Mouse (Mus musculus): ENCODE measurements around the gene Slc2a4. TPM values are rescaled to one million over a fixed set of nuclear protein-coding genes. Genes with fewer than 3 reads are reported as not detected.
"Not testable (repeated sequence)": the region's sequence is repeated elsewhere in the genome, so short reads cannot be mapped to it uniquely, and the experiment has no call there.

Gene Slc2a4
- total RNA-seq, 4 experiments from 2014 or later, result 435 to 503 (median 470) TPM

DNA sequence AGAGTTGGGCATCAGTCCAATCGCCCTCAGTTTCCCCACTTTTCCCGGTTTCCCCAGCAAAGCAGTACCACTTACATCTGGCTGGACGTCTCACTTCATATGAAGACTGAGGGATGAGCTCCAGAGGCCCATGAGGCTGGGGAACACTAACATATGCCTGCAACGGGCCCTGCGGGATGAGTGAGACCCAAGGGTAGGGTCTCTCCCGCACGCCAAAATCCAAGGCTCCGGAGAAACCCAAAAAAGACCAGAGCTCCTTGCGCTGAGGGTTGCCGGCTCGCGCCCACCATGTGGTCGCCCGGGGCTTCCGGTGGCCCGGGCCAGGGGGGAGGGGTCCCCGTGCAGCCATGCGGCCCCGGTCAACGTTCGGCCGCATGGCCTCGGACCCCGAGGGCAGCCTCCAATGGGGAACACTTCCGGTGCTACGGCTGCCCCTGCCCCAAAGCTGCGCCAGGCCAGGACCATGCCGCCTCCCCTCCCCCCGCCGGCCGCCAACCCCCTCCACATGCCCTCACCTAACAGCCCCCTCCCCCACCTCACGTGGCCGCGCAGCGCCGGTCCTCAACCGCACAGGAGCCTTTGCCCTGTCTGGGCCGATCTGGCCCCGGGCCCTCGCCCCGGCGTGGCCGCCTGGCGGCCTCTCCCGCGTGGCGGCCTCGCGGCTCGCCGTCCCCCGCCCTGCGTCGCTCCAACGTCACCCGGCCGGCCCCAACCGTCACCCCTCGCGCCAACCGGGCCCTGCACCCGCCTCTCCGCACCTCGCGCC, 27.5 kb downstream of the Slc2a4 start:
- no peak for DNase-seq (ENCODE audit: low spot score)

DNA sequence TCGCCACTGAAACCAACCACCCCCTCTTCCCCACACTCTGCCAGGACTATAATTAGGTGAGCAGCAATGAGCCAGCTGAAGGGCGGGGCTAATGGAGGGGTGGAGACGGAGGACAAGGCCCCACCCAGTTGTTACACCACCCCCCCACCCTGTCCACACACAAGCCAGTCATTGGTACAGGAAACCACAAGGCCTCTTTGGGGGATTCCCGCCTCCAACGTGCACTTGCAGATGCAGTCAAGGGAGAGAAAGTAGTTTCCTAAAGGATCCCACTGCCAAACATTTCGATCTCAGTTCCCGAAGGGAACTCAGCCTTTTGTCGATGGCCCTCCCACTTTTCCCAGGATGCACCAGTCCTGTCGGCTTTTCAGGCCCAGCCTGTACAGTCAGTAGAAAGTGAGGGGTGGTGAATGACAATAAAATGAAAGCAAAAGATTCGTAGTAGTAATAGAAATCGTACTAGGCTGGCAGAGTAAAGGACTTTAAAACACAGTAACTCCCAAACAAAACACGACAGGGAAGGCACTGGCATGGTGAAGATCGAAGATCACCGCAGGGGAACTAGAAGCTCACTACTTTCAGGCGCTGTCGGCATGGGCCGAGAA, 28.2 kb downstream of the Slc2a4 start:
- peak; percentile 85 for DNase-seq (ENCODE audit: low spot score)

DNA sequence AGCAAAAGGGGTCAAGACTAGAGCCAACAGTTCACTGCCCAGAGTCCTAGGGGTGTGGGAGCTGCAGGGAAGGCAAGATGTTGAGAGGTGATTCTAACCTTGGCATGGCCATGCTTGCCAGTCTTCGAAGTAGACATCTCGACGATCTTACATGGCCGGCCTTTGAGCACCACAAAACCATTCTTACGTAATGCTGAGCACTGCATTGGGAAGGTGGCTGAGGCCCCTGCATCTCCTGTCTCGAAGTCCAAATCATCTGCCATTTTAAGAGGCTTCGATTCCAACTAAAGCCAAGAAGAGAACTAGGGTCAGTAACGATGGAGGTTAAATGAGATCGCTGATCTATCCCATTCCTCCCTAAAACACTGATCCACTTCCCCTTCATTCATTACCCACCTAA, 28.9 kb downstream of the Slc2a4 start:
- no peak for DNase-seq (ENCODE audit: low spot score)

DNA sequence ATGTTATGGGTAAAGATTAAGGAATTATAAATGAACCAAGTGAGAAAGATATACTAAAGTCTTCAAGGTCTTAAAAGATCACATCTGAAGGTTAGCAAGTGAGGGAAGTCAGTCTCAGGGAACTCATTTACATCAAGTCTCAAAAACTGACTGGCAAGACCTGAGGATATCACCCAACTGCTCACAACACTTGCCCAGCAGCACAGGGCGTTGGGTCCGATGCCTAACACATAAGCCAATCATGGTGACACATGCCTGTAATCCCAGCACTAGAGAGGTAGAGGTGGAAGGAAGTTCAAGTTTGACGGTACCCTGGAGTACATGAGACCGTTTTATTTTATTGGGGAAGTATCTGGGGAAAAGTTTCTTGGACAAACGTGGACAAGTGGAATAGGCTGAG, 29.9 kb downstream of the Slc2a4 start:
- DNase-seq (ENCODE audit: low spot score), result no peak

DNA sequence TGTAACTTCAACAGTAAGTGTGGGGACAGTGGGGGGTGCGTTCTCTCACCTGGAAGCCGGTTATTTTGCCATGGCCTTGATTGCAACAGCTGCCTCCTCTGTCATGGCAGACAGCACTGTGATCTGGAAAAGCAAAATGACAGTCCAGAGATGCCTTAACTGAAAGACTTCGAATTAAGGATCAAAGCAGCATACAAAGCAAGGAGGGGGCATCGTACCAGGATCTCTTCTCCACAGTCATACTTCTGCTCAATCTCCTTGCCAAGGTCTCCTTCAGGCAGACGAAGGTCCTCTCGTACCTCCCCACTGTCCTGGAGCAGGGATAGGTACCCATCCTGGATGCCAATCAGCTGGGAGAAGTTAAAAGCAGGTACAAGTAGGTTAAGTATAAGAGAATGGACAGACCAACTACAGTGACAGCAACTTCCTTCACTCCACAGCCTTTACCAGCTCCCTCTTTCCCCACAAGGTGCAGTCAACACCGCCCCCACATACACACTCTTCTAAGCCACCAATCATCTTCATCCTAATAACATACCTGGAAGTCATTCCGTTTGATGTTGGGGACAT, 30.5 kb downstream of the Slc2a4 start:
- no peak for DNase-seq (ENCODE audit: low spot score)

DNA sequence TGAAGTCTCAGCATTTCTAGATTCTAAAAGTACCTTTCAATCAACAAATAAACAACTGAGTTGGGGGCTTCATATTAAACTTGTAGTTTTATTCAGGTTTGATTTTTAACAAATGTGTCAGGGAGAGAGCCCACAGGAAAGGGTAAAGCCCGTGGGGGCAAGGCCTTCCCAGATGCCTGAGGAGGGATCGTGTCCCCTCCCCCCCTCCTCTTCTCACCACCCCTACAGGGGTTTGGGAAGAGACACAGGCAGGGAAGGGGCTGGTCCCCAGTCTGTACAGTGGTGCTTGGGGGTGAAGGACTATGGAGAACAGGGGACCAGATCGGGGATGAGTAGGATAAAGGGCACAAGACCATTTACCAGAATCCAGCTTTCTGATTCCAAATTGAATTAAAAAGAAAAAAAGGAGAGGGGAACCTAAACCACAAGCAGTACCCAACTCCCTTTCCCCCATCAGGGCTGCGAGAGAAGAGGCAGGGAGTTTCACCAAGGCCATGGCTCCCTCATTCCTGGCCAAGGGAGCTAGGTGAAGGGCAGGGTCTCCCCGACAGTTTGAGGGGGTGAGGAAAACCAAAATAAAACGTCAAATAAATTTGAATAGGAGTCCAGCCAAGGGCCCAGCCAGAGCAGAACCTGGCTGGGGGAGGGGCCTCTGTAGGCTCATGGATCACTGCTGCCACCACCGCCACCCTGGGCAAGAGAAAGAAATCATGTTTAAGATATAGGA, 31.2 kb downstream of the Slc2a4 start:
- DNase-seq (ENCODE audit: low spot score), result not testable (repeated sequence)

DNA sequence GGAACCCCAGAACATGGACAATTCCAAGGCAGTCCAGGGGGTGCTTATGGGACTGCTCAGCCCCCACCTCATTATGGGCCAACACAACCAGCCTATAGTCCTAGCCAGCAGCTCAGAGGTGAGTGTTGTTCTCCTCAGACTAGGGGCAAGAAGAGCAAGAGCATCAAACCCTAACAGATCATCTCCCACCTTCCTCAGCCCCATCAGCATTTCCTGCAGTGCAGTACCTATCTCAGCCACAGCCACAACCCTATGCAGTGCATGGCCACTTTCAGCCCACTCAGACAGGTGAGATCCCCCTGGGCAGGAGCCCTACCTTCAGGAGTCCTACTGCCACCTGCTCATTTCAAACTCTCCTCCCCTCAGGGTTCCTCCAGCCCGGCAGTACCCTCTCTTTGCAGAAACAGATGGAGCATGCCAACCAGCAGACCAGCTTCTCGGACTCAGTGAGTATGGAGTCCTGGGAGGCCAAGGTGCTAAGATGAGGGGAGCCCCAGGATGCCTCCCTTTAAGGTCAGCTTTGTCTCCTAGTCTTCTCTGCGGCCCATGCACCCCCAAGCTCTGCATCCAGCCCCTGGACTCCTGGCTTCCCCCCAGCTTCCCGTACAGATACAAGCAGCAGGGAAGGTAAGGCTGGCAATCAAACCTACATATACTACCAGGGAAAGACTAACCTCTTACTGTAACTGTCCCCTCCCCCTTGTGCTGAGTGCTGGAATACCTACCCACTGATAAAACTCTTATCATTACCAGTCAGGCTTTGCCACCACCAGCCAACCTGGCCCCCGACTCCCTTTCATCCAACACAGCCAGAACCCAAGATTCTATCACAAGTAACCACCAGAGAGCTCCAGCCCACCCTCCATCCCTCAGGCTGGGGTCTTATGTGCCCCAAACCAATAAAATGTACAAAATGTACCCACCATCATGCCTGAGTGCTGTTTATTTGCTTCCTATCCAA, 32.0 kb downstream of the Slc2a4 start:
- no peak for DNase-seq (ENCODE audit: low spot score)

DNA sequence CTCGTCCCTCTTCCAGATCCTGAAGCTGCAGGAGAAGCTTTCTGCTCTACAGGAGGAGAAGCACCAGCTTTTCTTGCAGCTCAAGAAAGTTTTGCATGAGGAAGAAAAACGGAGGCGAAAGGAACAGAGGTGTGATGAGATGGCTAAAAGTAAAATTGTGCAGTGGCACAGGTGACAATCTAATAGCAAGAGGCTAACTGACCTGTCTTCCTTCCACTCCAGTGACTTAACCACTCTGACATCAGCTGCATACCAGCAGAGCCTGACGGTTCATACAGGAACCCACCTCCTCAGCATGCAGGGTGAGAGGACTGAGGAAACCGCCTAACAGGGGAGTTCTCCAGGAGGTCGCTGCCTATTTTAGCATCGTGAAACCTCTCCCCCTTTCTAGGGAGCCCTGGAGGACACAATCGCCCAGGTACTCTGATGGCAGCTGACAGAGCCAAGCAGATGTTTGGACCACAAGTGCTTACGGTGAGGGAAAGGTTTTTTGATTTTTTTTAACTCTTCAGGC, 33.0 kb downstream of the Slc2a4 start:
- DNase-seq (ENCODE audit: low spot score), result no peak

DNA sequence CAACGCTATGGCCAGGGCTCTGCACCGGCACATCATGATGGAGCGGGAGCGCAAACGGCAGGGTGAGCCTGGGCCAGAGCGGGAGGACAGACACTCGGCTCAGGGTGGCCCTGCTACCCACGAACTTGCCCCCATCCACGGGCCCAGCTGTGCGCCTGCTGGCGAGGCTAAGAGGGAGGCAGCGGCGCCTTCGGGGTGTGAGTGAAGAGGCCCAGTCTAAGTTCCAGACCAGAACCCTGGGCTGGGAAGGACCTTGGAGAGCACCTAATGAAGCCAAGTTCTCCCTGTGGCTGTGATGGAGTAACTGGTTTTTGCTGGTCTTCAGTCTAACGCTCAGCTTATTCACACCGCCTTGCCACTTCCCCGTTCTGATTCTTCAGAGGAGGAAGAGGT, 33.6 kb downstream of the Slc2a4 start:
- DNase-seq (ENCODE audit: low spot score), result no peak

DNA sequence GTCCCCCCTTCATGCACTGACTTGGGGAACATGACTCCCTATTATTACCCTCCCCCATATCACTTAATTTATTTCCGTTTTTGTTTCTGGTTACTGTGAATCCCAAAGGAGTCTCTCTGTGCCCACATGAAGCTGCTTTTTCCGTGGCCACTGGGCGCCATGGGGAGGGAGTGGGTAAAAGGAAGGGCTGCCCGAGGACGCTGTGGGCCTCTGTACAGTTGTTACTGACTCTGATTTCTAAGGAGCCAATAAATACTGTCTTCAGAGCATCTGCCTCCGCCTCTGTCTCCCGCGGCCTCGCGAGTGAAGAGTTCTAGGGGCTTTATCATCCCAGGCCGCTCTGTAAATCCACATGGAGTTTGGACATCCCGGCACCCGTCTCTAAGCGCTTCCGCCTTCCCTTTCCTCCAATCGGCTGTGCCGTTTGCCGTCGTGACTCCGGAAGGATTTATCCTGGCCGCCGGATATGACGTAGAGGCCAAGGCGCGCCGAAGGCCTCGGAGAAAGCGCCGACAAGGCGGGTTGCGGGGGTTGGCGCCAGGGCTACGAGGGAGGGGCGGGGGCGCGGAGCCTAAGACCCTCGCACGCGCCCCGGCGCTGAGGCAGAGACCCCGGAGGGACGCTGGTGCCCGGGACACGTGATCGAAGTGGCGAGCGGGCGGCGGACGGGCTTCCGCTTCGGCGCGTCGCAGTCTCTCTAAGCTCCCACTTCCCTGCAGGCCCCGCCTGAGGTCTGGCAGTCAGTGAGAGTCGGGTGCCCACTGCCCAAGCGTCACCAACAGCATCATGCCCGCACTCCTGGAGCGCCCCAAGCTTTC, 34.2 kb downstream of the Slc2a4 start, which contains the start of gene Gps2:
Gps2 (plus strand) TSS at position 335 of the 818 bp plus-strand sequence.
- DNase-seq (ENCODE audit: low spot score), result peak; percentile 94

DNA sequence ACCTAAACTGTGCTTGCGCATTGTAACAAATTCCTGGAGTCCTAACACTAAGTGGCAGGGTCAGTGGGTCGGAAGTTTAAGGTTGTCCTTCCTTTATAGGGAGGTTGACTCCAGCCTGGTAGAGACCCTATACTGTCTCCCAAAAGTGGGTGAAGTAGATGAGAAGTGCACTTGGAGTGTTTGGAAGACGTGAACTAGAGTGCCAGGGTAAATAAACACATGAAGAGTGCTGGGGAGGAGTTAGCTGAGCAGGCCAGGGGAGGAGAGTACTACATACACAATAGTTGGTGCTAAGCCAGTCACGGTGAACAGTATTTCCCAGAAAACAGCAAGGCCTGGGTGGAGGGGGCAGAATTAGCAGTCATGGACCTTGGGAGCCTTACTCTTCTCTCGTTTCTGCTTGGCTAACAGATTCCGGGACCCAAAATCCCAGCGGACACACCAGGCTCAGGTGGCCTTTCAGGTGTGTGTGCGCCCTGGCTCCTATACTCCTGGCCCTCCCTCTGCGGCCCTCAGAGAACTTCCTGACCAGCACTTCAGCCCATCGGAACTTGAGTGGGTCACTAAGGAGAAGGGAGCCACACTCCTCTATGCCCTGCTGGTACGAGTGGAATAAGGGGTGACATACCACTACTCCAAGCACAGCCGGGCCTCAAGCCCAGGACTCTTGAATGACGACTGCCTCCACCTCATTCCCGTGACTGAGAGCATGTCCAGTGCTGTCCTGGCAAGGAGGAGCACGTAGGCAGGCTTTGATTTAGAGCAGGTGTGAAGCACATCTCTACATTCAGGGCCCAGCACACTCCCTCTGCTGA, 35.1 kb downstream of the Slc2a4 start:
- DNase-seq (ENCODE audit: low spot score), result no peak

DNA sequence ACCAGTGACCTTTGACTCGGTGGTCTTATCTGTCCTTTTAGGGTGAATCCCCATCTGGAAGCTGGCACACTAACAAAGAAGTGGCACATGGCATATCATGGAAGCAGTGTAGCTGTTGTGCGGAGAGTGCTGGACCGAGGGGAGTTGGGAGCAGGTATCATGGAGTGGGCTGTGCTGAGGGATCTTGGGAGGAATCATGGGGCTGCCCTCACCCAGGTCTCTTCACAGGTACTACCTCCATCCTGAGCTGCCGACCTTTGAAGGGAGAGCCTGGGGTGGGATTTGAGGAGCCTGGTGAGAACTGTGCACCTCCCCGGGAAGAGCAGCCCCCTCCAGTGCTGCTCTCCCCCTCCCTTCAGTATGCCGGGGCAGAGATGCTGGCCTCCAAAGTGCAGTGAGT, 36.3 kb downstream of the Slc2a4 start:
- no peak for DNase-seq (ENCODE audit: low spot score)

DNA sequence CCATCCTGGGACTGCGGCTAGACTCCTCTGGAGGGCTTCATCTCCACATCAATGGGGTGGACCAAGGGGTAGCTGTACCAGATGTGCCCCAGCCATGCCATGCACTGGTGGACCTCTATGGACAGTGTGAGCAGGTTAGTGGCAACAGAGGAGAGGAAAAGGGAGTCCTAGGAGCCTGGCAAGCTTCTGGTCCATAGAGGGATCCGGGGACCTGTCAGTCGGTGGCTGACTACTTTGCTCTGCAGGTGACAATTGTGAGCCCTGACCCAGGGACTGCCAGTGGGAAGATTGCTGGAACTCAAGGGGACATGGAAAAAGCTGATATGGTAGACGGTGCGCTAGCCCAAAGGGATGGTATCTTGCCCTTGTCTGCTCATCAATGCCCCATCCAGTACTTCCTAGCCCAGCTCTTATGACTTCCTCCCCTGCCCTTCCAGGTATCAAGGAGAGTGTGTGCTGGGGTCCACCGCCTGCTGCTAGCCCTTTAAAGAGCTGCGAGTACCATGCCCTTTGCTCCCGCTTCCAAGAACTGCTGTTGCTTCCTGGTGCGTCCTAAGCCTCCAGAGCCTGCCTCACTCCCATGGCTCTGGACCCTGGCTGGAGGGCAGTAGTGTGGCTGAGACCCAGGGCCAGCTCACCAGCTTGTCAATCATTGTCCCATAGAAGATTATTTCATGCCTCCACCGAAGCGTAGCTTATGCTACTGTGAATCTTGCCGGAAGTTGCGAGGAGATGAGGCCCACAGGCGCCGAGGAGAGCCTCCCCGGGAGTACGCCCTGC, 37.0 kb downstream of the Slc2a4 start:
- no peak for DNase-seq (ENCODE audit: low spot score)

DNA sequence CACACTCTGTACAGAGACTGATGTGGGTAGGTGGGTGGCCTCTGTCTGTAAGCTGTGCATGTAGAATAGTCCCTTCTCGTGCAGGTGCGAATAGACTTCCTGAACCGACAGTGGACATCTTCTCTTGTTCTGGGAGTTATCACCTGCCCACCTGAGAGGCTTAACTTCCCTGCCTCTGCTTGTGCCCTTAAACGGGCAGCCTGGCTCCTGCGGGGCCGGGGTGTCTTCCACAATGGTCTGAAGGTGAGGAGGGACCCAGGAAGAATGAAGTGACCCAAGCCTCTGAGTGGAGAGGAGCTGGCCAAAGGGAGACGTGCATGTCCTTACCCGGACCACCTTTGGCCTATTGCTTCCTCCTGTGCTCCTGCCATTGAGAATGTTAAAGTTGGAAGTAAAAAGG, 37.8 kb downstream of the Slc2a4 start:
- DNase-seq (ENCODE audit: low spot score), result no peak

DNA sequence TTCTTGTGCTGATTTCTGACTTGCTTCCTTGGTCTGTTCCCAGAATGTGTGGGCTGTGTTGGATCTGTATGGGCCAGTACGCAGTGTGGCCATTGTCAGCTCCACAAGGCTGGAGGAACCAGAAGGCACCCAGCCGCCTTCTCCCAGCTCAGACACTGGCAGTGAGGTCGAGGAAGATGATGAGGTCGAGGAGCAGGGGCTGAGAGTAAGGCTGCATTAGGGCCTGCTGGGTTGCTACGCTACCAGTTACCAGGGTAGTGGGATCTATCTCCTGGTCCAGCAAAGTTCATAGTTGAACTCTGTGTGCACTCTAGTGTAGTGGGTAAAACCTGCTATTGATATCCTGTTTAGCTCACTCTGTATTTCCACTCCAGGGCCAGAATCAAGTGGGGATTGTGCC, 38.8 kb downstream of the Slc2a4 start:
- DNase-seq (ENCODE audit: low spot score), result no peak

DNA sequence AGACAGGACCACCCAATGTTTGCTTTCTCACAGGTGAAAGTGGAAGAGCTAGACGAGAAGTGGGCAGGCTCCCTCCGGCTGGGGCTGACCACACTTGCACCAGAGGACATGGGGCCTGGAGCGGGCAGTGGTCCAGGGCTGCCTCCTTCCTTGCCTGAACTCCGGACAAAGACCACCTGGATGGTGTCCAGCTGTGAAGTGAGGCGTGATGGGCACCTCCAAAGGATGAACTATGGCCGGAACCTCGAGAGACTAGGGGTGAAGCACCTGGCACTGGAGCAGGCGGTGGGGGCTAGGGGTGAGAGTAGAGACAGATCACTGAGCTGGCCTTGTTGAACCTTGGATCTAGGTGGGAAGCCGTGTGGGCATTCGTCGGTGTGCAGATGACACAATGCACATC, 39.3 kb downstream of the Slc2a4 start:
- no peak for DNase-seq (ENCODE audit: low spot score)

DNA sequence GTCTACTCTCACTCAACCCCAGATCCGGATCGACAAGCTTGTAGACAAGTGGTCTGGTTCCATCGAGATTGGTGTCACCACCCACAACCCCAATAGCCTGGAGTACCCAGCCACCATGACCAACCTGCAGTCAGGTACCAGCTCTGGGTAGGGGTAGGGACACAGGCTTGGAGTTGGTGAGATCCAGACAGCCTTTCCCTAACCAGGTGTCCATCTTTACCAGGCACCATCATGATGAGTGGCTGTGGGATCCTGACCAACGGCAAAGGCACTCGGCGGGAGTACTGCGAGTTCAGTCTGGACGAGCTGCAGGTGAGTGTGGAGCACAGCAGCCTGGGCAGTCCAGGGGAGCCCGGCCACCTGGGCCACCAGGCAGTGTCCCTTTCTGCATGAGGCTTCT, 43.7 kb downstream of the Slc2a4 start:
- DNase-seq (ENCODE audit: low spot score), result no peak

DNA sequence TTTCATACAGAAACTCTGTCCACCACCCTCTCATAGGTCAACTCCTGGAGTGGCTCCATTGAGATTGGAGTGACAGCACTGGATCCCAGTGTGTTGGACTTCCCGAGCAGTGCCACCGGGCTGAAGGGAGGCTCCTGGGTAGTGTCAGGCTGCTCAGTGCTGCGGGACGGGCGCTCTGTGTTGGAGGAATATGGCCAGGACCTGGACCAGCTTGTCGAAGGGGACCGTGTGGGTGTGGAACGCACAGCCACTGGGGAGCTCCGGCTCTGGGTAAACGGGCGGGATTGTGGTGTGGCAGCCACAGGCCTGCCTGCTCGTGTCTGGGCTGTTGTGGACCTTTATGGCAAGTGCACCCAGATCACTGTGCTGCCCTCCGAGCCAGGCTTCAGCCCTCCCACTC, 45.0 kb downstream of the Slc2a4 start:
- no peak for DNase-seq (ENCODE audit: low spot score)

DNA sequence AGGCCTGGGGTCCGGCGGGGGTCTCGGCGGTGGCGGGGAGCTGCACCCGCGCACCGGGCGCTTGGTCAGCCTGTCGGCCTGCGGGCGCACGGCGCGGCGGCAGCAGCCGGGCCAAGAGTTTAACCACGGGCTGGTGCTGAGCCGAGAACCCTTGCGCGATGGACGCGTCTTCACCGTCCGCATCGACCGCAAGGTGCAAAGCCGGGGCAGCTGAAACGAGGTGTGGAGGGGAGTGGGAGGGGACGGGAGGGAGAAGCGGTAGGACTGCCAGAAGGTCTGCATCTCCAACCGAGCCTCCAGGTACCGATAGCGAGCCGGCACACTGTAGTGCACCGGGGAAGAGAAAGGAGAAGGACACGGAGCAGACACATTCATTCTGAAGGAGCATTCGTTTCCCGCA, 46.0 kb downstream of the Slc2a4 start:
- no peak for DNase-seq (ENCODE audit: low spot score)
